ENCODE assay signal across 15 mouse cellular contexts in genomic region chr6:119307867-119308413, GRCm38 (mm10). TPM values are rescaled to one million over a fixed set of nuclear protein-coding genes. Genes with fewer than 3 reads are reported as not detected.
"Had no signal": no experiment of that assay in that cellular context is flagged by ENCODE, and none has a peak within 500 bp of the region (broad histone marks: within the 10 kb centered on the region; RNA-seq: fewer than 3 reads in every experiment).

No protein-coding gene starts in this region.

- H3K9me3 ChIP-seq: limb, embryonic 12.5 days; liver, embryonic 13.5 days; lung, embryonic 15.5 days; megakaryocyte, embryonic 14.5 days; midbrain, embryonic 13.5 days had no signal

- H3K36me3 ChIP-seq: limb, embryonic 12.5 days; liver, embryonic 13.5 days; lung, embryonic 15.5 days; midbrain, embryonic 13.5 days had no signal

- ATAC-seq: intestine, embryonic 16.5 days; liver, postnatal 0 days; midbrain, embryonic 13.5 days had no signal

- DNase-seq: kidney, adult 2 months; kidney, postnatal 25 days; liver; liver, embryonic 13.5 days; liver, postnatal 0 days; lung, postnatal 14 days; right cerebral cortex, postnatal 4 days; spleen, adult 18-20 months; thymus, postnatal 36 days had no signal

- H3K4me3 ChIP-seq: limb, embryonic 12.5 days; liver, embryonic 13.5 days; lung, embryonic 15.5 days; megakaryocyte, embryonic 14.5 days; midbrain, embryonic 13.5 days had no signal

- H3K27me3 ChIP-seq: liver, embryonic 13.5 days; lung, embryonic 15.5 days; midbrain, embryonic 13.5 days had no signal

- H3K4me1 ChIP-seq: limb, embryonic 12.5 days; liver, embryonic 13.5 days; megakaryocyte, embryonic 14.5 days had no signal

- H3K9ac ChIP-seq: limb, embryonic 12.5 days; liver, embryonic 13.5 days; liver, postnatal 0 days; lung, embryonic 15.5 days; midbrain, embryonic 13.5 days had no signal

- H3K4me2 ChIP-seq: limb, embryonic 12.5 days; liver, embryonic 13.5 days; lung, embryonic 15.5 days; midbrain, embryonic 13.5 days had no signal

- H3K27ac ChIP-seq: limb, embryonic 12.5 days; liver, embryonic 13.5 days; lung, embryonic 15.5 days; macrophage; midbrain, embryonic 13.5 days had no signal

RNA-seq across cellular contexts. Expression of gene Lrtm2, which starts 22.6 kb away (rescaled TPM):
- polyA plus RNA-seq: limb, embryonic 12.5 days; liver, embryonic 13.5 days; liver, postnatal 0 days; macrophage had no signal
